Mouse (Mus musculus): Measurements from ENCODE around the gene Olfr90. TPM values are rescaled to one million over a fixed set of nuclear protein-coding genes. Genes with fewer than 3 reads are reported as not detected.
"Not testable (repeated sequence)": the region's sequence is repeated elsewhere in the genome, so short reads cannot be mapped to it uniquely, and the experiment has no call there.

Gene Olfr90
- not detected in 2 replicates for total RNA-seq (2021)
- long read RNA-seq, result 0 reads

DNA sequence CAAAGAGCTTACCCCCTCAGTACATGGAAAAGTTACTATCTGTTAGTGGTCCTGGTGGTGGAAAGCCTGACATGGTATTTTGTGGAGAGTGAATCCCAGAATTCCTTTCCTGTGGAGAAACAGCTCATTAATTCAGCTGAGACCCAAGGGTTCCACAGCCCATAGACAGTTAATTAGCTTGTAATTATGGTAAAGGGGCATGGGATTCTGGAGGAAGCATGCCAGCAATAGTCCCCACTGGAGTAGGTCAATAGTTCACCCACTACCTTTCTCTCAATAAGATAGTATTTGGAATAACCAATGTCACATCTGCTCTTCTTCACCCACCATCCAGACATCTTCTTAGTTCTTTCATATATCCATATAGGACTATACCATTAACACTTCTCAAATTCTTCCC, at the start of gene Olfr90:
Gene Olfr90 (minus strand): TSS at position 101 of the 400 bp plus-strand sequence.
- no peak for DNase-seq

DNA sequence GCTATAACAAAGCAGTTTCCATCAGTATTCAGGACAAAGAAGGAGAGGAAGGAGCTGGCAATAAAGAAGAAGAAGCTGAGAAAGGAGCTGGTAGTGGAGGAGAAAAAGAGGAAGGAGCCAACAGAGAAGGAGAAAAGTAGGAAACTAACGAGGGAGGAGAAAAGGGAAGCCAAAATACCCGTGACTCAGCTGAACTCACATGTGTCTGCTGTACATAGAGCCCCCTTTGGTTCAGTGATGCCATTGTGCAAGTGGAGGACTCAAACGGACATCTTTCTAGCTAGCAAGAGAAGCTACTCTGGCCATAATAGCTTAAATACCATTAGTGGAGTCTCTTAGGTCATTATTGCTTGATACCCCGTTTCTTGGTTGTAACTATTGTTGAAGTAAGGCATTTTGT, 43.1 kb upstream of the Olfr90 start:
- DNase-seq, result not testable (repeated sequence)

DNA sequence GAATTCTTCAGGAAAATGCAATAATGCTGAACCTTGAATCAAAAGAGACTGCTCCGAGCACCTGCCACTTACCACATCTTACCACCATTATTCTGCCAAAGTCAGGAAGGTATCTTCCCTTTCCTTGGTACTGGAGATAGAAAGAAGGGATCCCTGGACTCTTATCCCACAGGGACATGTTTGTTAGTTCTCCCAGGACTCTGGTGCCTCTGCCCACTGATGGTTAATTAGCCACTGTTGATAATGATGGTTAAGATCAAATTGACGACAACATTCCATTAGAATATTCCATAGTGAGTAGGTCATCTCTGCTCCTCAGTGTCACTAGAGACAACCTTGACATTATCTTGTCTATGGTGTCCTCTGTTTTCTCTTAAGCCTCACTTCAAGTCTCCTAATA, 31.7 kb upstream of the Olfr90 start, which contains the start of gene Olfr92:
Gene Olfr92 (minus strand): TSS at position 101 of the 400 bp plus-strand sequence.
- no peak for DNase-seq

DNA sequence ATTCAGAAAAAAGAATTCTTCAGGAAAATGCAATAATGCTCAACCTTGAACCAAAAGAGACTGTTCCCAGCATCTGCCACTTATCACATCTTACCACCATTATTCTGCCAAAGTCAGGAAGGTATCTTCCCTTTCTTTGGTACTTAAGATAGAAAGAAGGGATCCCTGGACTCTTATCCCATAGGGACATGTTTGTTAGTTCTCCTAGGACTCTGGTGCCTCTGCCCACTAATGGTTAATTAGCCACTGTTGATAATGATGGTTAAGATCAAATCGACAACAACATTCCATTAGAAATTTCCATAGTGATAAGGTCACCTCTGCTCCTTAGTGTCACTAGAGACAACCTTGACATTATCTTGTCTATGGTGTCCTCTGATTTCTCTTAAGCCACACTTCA, 9.9 kb upstream of the Olfr90 start, which contains the start of gene Olfr91:
Gene Olfr91 (minus strand): TSS at position 101 of the 400 bp plus-strand sequence.
- no peak for DNase-seq

DNA sequence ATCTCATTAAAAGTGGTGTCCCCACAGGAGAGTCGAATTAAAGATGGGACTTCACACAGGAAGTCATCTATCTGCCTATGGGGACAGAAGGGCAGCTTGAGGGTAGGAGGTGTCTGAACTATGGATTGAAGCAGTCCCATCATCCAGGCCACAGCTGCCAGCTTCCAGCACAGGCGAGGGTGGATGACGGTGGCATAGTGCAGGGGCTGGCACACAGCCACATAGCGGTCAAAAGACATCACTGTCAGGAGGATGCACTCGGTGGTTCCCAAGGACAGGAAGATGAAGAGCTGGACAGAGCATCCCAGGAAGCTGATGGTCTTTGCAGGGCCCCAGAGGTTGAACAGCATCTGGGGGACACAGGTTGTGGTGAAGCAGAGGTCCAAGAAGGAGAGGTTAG, 5.0 kb upstream of the Olfr90 start:
- no peak for DNase-seq

DNA sequence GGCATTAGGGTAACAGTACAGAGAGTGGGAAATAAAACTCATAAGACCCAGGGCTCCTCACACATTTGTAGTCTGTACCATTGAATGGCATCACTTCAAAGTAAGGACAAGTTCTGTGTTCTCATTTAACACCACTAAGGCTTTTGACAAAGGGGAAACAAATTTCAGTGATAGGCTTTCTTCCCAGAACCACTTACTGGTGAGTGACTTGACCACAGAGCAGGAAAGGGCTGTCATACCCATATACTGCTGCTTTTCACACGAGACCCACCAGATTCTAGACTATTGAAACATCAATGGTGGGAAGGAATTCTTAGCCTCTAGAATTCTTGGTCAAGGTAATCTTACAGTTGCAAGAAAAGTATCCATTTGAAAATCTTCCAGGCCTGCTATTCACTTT, 3.9 kb upstream of the Olfr90 start:
- DNase-seq, result no peak

DNA sequence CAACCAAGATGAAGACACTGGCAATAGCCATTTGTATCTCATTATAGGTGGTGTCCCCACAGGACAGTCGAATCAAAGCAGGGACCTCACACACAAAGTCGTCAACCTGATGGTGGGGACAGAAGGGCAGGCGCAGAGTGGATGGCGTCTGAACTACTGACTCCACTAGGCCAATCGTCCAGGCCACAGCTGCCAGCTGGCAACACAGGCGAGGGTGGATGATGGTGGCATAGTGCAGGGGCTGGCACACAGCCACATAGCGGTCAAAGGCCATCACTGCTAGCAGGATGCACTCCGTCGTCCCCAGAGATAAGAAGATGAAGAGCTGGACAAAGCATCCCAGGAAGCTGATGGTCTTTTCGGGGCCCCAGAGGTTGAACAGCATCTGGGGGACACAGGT, 2.8 kb downstream of the Olfr90 start:
- no peak for DNase-seq

DNA sequence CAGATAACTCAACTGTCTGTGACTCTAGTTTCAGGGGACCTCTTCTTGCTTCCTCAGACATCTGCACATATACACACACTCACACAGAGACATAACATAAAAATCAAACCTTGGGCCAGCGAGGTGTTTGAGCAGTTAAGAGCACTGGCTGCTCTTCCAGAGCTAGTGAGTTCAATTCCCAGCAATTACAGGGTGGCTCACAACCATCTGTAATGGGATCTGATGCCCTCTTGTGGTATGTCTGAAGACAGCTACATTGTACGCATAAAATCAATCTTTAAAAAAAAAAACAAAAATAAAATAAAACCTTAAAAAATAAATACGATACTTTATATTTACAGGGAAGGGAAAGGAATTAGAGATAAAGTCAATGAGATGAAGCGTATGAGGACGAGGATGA, 3.7 kb downstream of the Olfr90 start:
- no peak for DNase-seq

DNA sequence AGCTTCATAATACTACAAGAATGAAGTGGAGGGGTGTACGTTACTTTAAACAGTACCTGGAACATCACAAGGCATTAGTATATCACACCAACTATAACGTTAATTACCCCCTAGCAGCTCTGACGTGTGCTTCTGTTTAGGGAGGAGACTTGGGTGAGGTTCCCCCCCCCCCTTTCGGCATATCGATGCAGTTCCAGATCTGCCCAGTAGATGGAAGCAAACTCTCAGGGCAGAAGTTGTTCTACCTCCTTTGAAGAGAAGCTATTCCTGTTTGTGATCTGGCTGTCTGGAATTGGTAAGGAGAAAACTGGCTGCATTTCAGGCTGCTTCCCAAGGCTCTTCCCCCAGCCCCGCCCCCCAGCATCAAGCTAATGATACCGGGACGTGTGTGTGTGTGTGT, 5.0 kb downstream of the Olfr90 start:
- DNase-seq, result peak; percentile 47

DNA sequence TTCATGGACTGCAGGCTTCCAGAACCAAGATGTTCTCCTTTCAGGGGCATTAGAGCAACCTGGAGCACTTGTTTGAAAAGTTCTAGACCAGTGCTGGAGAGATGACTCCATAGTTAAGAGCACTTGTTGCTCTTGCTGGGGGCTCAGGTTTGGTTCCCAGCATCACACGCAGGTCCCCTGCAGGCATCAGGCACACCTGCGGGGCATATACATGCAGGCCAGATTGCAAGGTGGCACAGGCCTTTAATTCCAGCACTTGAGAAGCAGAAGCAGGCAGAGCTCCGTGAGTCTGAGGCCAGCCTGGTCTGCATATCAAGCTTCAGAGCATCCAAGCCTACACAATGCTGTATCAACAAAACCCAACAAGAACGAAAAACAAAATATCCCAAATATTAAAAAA, 6.6 kb downstream of the Olfr90 start:
- no peak for DNase-seq

DNA sequence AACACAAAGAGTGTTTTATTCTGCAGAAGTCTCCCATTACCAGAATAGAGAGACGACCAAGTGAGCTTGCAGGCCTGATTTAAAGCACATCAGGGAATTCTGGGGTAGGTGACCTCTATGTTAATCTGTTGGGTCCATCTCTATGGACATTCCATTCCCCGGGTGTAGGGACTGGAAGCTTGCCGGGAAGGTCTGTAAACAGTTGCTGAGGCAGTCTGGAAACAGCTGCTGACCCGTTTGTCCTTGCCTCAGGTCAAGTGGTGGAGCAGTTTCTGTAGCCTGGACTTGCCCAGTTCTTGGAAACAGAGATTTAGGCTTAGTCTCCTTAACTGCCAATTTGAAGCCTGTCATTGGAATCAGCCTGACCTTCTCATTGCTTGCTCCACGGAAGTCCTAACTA, 8.2 kb downstream of the Olfr90 start:
- no peak for DNase-seq

DNA sequence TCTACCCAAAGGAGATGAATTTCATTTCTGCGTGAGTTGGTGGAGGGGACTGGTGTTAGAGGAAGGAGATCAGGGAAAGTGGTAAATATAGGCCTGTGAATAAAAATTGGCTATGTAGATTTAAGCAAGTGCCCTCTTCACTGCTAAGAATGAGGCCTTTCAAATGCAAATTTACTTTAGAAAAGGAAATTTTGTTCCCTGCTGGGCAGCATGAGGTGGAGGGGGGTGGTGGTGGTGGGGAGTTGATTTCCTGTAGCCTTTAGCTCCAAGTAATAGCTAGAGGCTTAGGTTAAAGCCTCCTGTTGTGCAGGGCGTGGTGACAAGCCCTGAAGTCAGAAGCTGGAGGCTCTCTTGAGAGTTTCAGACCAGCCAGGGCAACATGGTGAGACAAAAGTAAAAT, 9.3 kb downstream of the Olfr90 start:
- no peak for DNase-seq

DNA sequence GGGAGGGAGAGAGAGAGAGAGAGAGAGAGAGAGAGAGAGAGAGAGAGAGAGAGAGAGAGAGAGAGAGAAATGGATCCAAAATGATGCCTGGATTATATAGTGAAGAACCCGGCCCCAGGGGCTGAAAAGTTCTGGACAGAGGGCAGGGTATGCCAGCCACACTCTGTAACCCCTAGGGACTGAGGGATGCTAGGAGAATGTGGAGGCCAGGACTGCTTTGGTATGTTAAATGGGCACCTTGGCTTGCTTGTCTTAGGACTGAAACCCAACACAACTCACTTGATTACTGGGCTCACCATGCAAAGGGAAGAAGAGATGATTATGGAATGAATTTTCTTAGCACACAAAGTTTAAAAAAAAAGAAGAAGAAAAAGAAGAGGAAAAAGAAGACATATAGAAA, 10.1 kb downstream of the Olfr90 start:
- DNase-seq, result no peak

DNA sequence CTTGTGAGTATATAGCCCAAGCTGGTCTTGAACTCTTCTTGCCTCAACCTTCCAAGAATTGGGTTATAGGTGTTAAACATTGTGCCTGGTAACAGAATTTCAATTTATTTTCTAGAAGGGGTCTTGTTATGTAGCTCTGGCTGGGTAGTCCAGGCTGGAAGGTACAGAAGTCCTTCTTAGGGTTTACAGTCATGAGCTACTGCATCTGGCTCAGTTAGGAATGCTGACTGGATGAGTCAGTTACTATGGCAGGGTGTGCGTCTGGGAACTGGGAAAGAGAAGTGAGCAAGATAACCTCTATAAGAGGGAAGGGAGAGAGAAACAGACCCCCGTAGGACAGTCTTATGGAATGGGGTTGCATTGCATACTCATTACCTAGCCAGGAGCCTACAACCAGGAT, 12.5 kb downstream of the Olfr90 start:
- no peak for DNase-seq

DNA sequence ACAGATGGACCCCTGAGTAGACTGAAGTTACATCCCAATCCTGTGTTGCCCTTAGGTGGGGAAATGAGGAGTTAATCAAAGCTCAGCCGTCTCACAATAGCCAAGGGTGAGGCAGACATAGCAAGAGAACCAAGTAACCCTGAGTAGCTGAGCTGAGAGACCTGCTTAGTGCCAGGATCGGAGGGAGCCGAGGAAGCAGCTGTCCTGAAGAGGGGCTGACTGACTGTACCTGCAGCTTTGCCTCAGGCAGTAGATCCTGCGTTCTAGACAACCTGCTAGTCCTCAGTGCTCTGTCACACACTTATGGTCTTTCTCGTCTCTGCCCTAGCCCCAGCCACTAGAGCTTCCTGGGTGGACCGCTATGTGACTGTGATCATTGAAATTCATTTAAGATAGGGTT, 13.1 kb downstream of the Olfr90 start:
- no peak for DNase-seq

DNA sequence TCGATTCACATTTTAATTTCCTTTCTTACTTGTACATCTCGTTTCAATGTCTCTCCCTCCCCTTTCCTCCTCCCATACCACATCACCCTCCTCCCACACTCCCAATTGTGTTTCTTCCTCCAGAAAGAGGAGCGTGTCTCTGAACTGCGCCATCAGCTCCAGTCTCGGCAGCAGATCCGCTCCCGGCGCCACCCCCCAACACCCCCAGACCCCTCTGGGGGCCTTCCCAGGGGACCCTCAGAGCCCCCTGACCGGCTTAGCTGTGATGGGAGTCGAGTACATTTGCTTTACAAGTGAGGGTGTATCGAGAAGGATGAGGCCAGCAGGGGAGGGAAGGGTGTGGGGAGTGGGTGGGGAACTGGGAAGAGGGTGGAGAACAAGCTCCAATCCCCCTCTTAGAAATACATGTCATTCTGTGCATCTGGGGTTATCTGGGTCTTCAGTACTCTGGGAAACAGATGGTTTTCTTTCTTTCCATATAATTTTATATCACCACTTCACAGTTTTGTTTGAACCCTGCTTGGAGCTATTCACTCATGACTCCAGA, 15.5 kb downstream of the Olfr90 start:
- DNase-seq, result no peak

DNA sequence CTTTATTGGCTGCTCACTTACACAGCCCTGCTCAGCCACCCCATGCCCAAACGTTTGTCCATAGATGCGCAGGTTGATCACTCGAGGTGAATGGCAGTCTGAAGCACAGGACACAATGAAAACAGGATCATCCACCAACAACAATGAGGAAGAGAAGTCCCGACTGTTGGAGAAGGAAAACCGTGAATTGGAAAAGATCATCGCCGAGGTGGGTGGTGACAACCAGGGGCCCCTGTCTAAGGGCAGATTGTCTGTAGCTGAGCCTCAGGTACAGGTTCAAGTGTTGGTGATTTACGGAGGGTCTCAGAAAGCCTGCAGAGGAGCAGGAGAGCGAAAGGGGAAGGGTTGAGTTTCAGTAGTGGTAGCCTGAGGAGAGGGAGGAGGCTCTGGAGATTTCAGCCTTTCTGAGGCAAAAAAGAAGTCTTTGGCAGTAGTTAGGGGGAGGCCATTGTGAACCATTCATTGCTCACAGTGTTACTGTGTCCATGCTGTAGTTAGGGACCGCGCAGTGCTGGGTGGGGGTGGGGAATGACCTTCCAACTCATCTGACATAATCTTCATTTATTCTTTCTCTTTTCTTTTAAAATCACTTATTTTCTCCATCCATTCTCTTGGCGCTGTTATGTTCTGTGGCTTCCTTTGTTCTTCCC, 16.1 kb downstream of the Olfr90 start:
- DNase-seq, result no peak

DNA sequence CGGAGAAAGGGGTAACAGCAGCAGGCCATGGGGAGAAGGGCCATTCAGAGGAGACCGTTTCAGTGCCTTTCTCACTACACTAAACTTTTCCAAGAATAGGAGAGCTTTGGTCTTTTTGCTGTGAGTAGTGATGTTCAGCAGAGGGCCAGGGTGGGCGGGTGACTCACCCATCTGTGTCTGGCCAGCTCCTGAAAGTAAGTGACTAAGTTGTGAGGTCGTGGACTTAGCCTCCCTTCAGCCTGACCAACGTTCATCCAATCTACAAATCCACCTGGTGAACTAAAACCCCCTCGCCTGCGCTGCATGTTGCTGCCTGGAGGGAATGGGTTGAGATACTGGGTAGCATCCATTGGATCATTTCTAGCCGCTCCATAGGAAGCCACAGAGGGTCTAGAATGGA, 18.2 kb downstream of the Olfr90 start:
- DNase-seq, result no peak

DNA sequence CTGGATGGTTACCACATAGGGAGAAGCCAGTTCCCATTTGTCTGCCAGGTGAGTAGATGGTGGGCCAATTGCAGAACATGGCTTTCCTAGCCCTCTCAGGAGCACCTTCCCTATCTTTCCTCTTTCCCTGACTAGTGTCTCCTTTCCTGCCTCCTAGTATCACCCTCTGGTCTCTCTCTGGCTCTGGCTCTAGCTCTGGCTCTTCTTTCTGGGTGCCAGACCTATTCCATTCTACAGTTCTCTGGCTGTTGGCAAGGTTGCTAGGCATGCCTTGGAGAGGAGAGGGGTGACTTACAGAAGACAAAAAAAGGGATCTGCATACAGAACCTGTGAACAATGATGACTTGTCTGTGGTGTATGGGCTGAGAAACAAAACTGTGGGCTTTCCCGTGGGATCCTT, 20.4 kb downstream of the Olfr90 start:
- DNase-seq, result no peak

DNA sequence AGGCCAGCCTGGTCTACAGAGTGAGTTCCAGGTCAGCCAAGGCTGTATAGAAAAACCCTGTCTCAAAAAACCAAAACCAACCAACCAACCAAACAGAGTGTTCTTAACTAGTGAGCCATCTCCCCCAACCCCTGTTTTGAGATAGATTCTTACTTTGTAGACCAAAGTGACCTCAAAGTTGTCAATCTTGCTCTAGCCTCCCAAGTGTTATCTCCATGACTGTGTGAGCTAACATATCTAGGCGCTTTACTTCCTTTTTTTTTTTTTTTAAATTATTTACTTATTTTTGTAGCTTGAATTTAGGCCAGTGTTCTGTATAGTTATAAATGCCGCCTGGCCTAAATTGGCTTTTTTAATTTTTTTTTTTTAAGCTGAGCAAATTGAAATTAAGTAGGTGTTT, 22.3 kb downstream of the Olfr90 start:
- DNase-seq, result no peak

DNA sequence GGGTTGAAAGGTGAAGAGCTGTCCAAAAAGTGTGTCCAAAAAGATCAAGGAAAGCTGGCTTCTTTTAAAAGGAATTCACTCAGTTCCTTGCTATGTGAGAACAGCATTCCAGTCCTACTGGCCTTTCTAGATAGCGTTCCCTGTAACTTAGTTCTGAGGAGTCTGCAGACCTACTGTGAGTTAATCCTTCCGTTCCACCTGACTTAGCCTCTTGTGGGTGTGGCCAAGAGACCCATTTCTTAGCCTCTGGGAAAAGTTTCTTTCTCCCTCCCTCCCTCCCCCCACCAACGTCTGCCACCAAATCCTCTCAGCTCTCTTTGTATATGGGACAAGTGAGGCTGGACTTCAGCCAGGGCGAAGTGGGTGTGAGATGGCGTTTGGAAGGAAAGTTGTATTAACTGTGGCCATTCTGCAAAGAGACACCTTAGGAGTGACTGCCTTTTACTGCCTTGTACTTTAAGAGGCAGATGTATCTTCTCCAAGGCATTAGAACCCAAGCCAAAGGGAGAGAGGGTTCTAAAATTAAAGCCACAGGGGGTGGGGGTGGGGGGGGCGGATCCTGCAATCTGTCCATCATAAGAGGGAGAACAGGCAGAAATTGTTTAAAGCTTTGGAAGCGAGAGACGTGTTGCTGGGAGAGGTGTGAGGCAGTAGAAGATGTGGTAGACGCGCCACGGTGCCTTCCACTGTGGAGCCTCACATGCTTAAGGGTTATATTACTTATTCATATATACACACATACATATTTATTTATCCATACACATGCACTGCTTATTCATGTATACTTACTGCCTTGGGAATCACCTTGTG, 24.4 kb downstream of the Olfr90 start:
- DNase-seq, result no peak

DNA sequence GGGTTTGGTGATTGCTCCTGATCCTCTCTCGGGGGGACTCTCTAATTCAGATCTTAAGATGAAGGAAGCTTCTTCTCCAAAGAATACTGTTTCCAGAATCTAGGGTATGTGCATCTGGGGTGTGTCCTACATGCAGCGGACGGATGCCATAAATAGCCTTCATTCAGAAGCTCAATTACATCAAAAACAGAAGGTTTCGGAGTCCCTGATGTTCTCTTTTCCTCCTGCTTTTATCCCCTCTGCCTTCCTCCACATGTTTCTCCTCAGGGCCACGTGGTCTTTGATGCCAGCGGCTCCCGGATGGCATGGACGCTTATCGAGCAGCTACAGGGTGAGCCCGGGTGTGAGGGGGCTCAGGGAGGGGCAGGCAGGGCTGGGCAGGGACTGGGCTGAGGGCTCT, 25.2 kb downstream of the Olfr90 start:
- DNase-seq, result no peak

DNA sequence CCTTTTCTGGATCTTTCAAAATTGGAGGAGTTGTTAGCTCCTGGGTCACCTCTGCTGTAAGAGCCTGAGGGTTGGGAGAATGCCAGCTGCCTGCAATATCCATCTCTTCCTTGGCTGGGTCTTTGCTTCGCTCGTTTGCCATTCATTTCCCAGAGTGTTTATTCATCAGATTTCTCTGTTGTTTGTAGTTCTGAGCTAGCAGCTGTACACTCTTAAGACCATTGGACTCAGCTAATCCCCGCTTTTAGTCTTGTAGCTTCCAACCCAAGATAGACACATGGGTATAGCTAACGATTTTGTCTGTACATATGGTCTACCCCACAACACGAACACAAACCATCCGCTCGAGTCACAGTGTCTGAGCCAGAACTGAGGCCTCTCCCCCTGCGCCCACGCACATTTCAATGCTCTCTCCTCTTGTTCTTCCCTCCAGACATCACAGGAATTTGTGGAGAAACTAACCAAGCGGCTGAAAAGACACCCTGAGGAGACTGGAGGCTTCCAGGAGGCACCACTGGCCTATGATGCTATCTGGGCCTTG, 26.1 kb downstream of the Olfr90 start:
- no peak for DNase-seq

Data from adrenal gland, postnatal 25 days (tissue).